Mouse (Mus musculus) hindbrain, embryonic 10.5 days (tissue): ENCODE measurements around the gene Bri3. TPM values are rescaled to one million over a fixed set of nuclear protein-coding genes. Genes with fewer than 3 reads are reported as not detected.
A peak's percentile ranks its signal among the peaks of the same experiment; 100 is the strongest.

Experiments used
- DNase-seq: peaks from one replicate; pipeline ENCODE4 v3.0.0-alpha.2; 2017; ENCODE audit warnings: low spot score
- H3K27ac ChIP-seq: fragments of 300-500 bp; sonication (generic); 2 replicates; pipeline ENCODE4 v1.5.1; 2016; ENCODE audit warnings: mild to moderate bottlenecking, moderate library complexity
- H3K27me3 ChIP-seq: fragments of 300-500 bp; sonication (generic); 2 replicates; pipeline ENCODE4 v1.6.1; 2016; ENCODE audit warnings: mild to moderate bottlenecking; ENCODE audit not compliant: poor library complexity, insufficient read depth, severe bottlenecking
- H3K36me3 ChIP-seq: fragments of 300-500 bp; sonication (generic); 2 replicates; pipeline ENCODE4 v1.6.1; 2016; ENCODE audit warnings: mild to moderate bottlenecking, moderate library complexity
- H3K4me1 ChIP-seq: fragments of 300-500 bp; sonication (generic); replicated peaks from 2 replicates; pipeline ENCODE4 v1.6.1; 2016; ENCODE audit warnings: mild to moderate bottlenecking
- H3K4me3 ChIP-seq: fragments of 300-500 bp; sonication (generic); 2 replicates; pipeline ENCODE4 v1.5.1; 2016; ENCODE audit warnings: mild to moderate bottlenecking, moderate library complexity
- H3K9me3 ChIP-seq: fragments of 300-500 bp; sonication (generic); 2 replicates; pipeline ENCODE4 v1.6.1; 2016; ENCODE audit warnings: mild to moderate bottlenecking, moderate library complexity
- WGBS: fragments of 180-500 bp; shearing (Covaris S2); methylation state at CpG from one replicate; pipeline ENCODE4 v1.1.7; 2016; 5-methylcytosine and 5-hydroxymethylcytosine counted together
- polyA plus RNA-seq: library from polyadenylated mRNA; unstranded; fragments of >200 nt; fragmentation: Nextera tagmentation; extraction: Ambion mirVana; gene quantifications from 2 replicates; pipeline ENCODE4 v1.2.1, GENCODE M21; 2016

Bri3 gene
- polyA plus RNA-seq, 1 experiment from 2014 or later, result 157 TPM

DNA sequence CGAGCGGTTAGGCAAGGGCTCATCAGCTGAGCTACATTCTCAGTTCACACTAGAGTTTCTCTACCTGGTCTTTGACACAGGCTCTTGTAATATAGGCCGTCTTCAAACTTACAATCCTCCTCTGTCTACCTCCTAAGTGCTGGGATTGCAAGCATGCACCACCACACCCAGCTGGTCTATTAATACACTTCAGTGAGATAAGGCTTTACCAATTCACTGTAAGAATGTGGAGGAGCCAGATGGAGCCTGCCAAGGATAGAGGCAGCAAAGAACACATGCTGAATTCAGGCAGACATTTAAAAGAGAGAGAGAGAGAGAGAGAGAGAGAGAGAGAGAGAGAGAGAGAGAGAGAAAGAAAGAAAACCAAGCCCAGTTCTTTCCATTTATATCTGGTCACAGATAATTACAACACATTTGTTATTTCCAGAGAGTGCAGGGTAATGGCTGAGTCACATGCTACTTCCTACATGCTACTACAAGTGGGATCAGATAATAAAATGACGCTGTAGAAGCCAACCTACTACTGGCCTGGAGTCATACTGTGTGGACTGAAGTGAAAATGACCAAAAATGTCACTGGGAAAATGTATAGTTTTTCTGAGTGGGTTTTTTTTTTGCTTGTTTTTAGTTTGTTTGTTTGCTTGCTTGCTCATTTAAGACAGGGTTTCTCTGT is 45.7 kb downstream of the Bri3 start:
- no peaks in the 10 kb centered on the region for H3K4me1 ChIP-seq
- 95% methylated on average over 4 of the region's 4 CpGs for WGBS

DNA sequence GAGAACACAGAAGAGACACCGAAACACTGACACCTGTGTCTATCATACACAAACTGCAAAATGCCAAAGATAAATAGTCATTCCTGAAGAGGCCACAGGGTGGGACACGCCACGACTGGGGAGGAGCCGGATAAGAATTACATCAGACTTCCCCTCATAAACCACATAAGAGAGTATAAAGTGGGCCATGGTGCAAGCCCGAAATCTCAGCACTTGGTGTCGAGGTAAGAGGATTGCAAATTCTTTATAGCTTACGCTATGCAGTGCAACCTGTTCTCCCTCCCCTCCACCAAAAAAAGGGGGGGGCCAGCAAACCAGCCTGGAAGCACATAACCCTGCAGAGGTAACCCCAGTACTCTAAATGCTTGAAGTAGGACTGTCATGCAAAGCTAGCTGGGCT is 50.7 kb downstream of the Bri3 start:
- Histone ChIP-seq H3K4me1 (no peaks in the 10 kb centered on the region), H3K9me3 (no peaks in the 10 kb centered on the region), H3K36me3 (no peaks in the 10 kb centered on the region), H3K27me3 (no peaks in the 10 kb centered on the region), H3K4me3 (no peak overlapping the region), H3K27ac (no peak overlapping the region)
- DNase-seq, result no peak
- 88% methylated on average over 7 of the region's 7 CpGs for WGBS

More for the DNA sequence above, 45.7 kb downstream of the Bri3 start:
- no peaks in the 10 kb centered on the region for H3K27me3 ChIP-seq
- DNase-seq, result no peak
- H3K9me3 ChIP-seq, result no peaks in the 10 kb centered on the region
- H3K27ac ChIP-seq, result no peak overlapping the region
- no peaks in the 10 kb centered on the region for H3K36me3 ChIP-seq
- H3K4me3 ChIP-seq, result no peak overlapping the region

DNA sequence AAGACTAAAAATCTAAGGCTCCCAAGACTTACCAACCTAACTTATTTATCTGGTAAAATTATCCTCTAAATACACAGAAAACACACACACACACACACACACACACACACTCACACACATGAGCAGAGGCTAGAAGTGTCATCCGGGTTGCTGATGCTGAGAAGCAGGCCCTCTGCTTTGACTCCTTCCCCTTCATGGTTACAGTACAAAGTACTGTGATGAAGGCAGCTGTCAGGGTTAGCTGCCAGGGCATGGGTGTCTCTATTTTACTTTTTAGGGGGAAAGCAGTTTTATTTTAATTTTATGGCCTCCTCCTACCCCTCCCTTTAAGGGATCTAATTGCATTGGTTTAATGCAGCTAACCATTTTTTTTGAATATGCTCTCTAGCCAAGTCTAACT is 51.1 kb downstream of the Bri3 start:
- no peak overlapping the region for H3K4me3 ChIP-seq
- no peaks in the 10 kb centered on the region for H3K9me3 ChIP-seq
- H3K4me1 ChIP-seq, result no peaks in the 10 kb centered on the region
- H3K27me3 ChIP-seq, result no peaks in the 10 kb centered on the region
- H3K27ac ChIP-seq, result no peak overlapping the region
- 79% methylated on average over 1 of the region's 1 CpGs for WGBS
- H3K36me3 ChIP-seq, result no peaks in the 10 kb centered on the region
- DNase-seq, result no peak

DNA sequence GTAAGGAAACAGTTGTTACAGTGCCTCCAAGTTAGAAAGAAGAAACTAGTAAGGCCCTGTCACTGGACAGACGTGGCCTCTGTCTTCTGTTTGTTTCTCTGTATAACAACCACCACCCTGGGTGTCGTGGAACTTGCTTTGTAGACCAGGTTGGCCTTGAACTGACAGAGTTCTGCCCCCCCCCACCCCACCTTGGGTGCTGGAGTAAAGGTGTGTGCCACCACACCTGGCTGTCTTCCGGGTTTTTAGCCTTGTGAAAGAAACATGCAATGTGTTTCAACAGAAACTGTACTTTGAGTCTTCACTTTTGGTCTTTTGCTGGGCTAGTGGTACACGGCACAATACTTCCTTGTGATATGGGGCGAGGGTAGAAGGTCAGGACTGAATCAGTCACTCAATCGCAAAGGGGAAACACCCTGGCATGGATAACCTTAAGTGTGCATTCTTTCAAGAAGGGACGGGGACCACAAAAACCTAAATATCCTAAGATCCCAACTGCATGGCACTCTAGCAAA is 51.9 kb downstream of the Bri3 start:
- no peaks in the 10 kb centered on the region for H3K4me1 ChIP-seq
- no peaks in the 10 kb centered on the region for H3K9me3 ChIP-seq
- 81% methylated on average over 7 of the region's 7 CpGs for WGBS
- H3K36me3 ChIP-seq, result no peaks in the 10 kb centered on the region
- no peak overlapping the region for H3K4me3 ChIP-seq
- DNase-seq, result no peak
- no peaks in the 10 kb centered on the region for H3K27me3 ChIP-seq
- no peak overlapping the region for H3K27ac ChIP-seq

DNA sequence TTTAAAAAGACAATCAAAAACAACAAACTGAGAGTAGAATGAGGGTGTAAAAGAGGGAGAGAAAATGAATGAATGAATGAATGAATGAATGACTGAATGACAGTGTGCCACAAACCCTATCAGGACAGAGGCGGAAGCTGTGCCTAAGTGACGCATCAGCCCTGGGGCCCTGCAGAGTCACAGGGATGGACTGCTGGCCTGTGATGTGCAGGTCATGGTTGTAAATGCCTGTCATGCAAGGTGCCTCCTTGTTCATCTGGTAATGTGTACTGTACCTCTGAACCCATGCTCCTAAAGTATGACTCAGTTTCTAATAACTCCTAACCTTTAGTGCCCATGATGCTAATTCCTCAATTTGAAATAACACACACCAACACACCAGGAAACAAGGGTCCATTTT is 58.8 kb downstream of the Bri3 start:
- no peak for DNase-seq
- H3K27me3 ChIP-seq, result no peaks in the 10 kb centered on the region
- WGBS, result 92% methylated on average over 2 of the region's 2 CpGs

DNA sequence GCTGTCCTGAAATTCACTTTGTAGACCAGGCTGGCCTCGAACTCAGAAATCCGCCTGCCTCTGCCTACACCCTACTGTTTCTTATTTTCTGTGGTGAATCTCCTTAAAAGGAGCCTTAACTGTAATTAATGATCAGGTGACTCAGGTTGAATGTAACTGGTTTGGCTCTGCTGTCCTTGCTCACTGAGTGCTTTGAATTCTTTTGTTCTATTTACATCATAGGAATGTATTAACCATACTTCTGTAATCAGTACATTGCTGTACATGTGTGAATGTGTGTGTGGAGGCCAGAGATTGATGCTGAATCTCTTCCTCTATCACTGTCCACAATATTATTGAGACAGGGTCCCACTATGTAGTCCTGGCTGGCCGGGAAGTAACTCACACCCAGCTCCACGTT is 64.7 kb downstream of the Bri3 start:
- no peak overlapping the region for H3K4me3 ChIP-seq
- 82% methylated on average over 4 of the region's 4 CpGs for WGBS
- H3K27me3 ChIP-seq, result no peaks in the 10 kb centered on the region
- H3K4me1 ChIP-seq, result peaks cover 8% of the 10 kb centered on the region
- H3K9me3 ChIP-seq, result no peaks in the 10 kb centered on the region
- H3K36me3 ChIP-seq, result no peaks in the 10 kb centered on the region
- no peak overlapping the region for H3K27ac ChIP-seq
- DNase-seq, result no peak

More for the DNA sequence above, 58.8 kb downstream of the Bri3 start:
- Histone ChIP-seq H3K9me3 (no peaks in the 10 kb centered on the region), H3K4me1 (no peaks in the 10 kb centered on the region), H3K27ac (no peak overlapping the region), H3K4me3 (no peak overlapping the region), H3K36me3 (no peaks in the 10 kb centered on the region)

DNA sequence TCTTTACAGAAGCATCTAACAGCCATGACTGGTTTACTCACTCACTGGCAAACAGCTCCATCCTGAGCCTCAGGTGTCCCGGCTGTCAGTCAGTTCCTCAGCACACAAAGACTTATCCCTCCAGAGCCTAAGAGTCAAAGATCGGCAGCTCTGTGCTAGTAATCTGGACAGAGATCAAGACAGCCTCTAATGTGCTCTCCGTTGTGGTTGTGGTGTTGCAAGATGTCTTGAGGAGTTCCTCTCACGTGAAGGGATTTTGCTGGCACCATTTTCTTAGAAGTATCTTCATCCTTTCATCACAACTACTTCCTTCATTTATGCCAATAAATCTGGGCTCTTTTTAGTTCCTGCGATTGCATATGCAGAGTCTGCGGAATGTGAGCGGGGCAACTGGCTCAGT is 67.9 kb downstream of the Bri3 start:
- Histone ChIP-seq H3K9me3 (no peaks in the 10 kb centered on the region), H3K36me3 (no peaks in the 10 kb centered on the region), H3K4me1 (peaks cover 14% of the 10 kb centered on the region), H3K27ac (no peak overlapping the region), H3K27me3 (no peaks in the 10 kb centered on the region), H3K4me3 (no peak overlapping the region)
- no peak for DNase-seq
- 87% methylated on average over 7 of the region's 7 CpGs for WGBS

DNA sequence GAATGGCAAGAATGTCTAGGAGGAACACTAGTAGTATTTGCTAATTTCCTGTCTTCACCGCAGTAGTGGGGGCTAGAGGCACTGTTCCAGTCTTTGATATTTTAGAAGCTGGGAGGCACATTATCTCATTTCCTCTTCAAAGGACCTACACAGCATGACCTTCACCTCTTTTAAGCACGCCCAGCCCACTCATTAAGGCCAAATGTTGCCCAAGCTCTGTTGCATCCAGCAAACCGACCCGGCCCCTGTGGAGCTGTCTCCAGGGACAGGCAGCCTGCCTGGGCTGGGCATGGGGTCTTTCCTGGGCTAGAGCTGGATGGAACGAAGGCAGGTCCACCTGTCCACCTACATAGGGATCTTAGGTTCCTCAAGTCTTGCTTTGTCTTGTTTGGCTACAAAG is 69.1 kb downstream of the Bri3 start:
- H3K4me1 ChIP-seq, result peaks cover 22% of the 10 kb centered on the region
- H3K9me3 ChIP-seq, result no peaks in the 10 kb centered on the region
- peak; percentile 18 for DNase-seq
- 33% methylated on average over 5 of the region's 5 CpGs for WGBS
- 0 out of 2 replicates have a peak overlapping the region, but pooled peaks have one; percentile 46 for H3K27ac ChIP-seq
- no peak overlapping the region for H3K4me3 ChIP-seq
- H3K27me3 ChIP-seq, result no peaks in the 10 kb centered on the region
- no peaks in the 10 kb centered on the region for H3K36me3 ChIP-seq

DNA sequence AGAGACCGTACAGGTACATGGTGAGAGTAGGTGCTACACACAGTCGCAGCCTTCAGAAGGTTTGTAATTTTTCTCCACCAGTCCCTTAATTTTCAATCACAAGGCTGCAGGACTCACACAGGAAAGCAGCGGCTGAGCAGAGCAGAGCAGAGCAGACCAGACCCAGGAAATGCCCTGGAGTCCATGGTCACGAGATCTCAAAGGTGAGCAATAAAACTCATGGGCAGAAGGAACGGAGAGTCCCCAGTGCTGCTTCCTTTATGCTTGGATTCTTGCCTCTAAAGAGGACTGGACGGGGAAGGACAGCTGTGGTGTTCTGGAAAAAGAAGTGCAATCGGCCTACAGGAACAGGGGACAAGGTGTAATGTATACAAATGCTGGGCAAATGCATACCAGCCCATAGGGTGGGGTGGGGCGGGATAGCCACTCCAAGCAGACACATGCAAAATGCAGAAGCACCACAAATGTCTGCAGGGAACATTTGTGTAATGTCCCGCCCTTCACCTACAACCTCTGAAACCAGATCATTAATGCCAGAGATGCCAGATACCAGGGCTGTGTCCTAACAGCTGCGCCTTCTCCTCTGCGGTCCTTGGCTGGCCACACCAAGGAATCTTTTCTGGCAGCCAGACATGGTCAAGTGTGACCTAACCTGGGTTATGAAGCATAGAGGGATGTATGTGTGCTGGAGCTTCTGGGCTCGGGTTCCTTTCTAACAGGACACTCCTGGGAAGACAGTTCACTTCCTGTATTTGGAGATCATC is 70.7 kb downstream of the Bri3 start:
- WGBS, result 91% methylated on average over 12 of the region's 12 CpGs
- Histone ChIP-seq H3K27me3 (no peaks in the 10 kb centered on the region), H3K4me1 (peaks cover 26% of the 10 kb centered on the region), H3K9me3 (no peaks in the 10 kb centered on the region), H3K4me3 (no peak overlapping the region), H3K36me3 (no peaks in the 10 kb centered on the region), H3K27ac (no peak overlapping the region)
- no peak for DNase-seq

DNA sequence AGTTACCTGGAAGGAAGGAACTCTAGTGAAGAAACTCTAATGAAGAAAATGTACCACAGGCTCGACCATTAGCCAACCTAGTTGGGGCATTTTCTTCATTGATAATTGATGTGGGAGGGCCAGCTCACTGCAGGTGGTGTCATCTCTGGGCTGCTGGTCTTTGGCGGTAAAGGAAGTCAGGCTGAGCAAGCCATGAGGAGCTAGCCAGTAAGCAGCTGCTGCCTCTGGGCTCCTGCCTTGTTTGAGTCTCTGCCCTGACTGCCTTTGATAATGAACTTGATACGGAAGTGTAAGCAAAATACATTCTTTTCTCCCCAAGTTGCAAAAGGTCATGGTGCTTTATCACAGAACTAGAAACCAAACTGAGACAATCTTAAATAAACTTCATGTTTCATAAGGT is 72.2 kb downstream of the Bri3 start:
- WGBS, result 70% methylated on average over 3 of the region's 3 CpGs
- Histone ChIP-seq H3K27me3 (no peaks in the 10 kb centered on the region), H3K4me1 (peaks cover 26% of the 10 kb centered on the region), H3K4me3 (no peak overlapping the region), H3K27ac (no peak overlapping the region), H3K9me3 (no peaks in the 10 kb centered on the region), H3K36me3 (no peaks in the 10 kb centered on the region)
- DNase-seq, result no peak

DNA sequence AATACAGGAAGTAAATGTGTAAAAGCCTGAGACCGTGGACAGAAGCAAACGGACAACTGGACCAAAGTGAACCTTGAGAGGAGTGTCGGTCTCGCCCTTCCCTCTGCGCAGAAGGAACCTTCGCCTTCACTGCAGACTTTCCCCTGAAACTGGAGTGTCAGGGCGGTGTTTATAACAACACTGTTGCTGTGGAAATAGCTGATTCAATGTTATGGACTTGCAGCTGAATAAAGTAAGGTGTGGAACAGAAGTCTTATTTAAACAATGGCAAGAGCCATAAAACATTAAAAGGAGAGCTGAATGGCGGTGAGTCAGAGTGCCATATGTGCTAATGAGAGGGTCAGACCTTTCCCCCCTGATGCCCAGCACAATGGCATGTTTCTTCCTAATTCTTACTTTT is 73.2 kb downstream of the Bri3 start:
- Histone ChIP-seq H3K9me3 (no peaks in the 10 kb centered on the region), H3K4me3 (no peak overlapping the region), H3K4me1 (peaks cover 26% of the 10 kb centered on the region), H3K27ac (no peak overlapping the region), H3K36me3 (no peaks in the 10 kb centered on the region), H3K27me3 (no peaks in the 10 kb centered on the region)
- DNase-seq, result no peak
- 92% methylated on average over 8 of the region's 8 CpGs for WGBS

DNA sequence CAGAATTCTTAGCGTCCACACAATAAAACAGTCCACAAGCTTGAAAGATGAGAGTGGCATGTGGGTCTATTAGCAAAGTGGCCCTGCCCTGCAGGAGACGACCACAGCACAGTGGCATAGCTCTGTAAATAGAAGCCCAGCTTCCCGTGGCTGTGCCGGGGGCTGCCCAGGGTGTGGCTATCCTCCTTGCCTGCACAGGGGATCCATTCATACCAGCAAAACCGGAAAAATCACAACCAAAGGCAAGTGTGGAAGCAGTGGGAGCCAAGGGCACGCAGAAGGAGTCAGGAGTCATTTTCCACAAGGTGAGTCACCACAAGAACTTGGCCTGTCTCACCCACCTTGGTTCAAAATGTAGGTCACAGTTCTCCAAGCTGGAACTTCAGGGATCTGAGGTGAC is 74.0 kb downstream of the Bri3 start:
- Histone ChIP-seq H3K9me3 (no peaks in the 10 kb centered on the region), H3K27ac (no peak overlapping the region), H3K36me3 (no peaks in the 10 kb centered on the region), H3K27me3 (no peaks in the 10 kb centered on the region), H3K4me3 (no peak overlapping the region), H3K4me1 (peaks cover 24% of the 10 kb centered on the region)
- WGBS, result 62% methylated on average over 6 of the region's 6 CpGs
- no peak for DNase-seq

DNA sequence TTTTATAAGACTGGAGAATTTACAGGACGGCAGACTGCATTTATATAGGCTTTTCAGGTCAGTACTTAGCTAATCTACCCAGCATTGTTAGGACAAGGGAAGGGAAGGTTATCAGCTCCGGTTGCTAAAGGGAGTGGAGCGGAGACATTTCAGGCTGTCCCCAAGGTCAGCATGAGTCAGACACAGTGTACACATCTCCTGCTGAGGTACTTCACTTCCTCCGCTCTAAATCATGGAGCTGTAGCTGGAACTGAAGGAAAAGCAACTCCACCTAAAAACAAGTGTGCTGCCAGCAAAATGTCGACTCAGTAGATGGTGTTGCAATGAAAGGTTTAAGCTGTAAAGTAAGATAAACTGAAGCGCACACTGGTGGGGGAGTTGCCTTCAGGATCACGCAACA is 77.4 kb downstream of the Bri3 start:
- 74% methylated on average over 7 of the region's 7 CpGs for WGBS
- Histone ChIP-seq H3K36me3 (no peaks in the 10 kb centered on the region), H3K27me3 (no peaks in the 10 kb centered on the region), H3K4me1 (peaks cover 15% of the 10 kb centered on the region; the same call in 1 of the 2 replicates), H3K27ac (no peak overlapping the region), H3K4me3 (no peak overlapping the region), H3K9me3 (no peaks in the 10 kb centered on the region)
- no peak for DNase-seq
